Mouse (Mus musculus): ENCODE results near the gene Zfp580. TPM values are rescaled to one million over a fixed set of nuclear protein-coding genes. Genes with fewer than 3 reads are reported as not detected.
A peak's percentile ranks its signal among the peaks of the same experiment; 100 is the strongest.
"Not testable (repeated sequence)": the region's sequence is repeated elsewhere in the genome, so short reads cannot be mapped to it uniquely, and the experiment has no call there.

Zfp580 gene
- polyA plus RNA-seq, 1 experiment from 2014 or later = 53.4 TPM

DNA sequence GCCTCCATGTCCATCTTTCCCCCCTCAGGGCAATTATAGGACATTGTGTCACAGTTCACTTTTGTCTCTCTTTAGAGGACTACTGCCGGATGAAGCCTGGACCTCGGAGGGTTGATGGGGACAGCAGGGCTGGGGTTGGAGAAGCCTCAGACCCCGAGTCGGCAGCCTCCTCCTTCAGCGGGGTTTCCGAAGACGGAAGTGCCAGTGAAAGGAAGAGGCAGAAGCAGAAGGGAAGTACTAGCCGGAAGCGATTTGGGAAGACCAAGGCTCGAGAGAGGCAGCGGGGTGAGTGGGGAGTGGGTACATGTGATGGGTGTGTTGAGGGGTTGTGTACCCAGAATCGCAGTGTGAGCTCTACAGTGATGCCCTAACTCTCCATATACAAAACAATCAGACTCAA lies 8.1 kb downstream of the Zfp580 start:
- no peaks in the 10 kb centered on the region for H3K9me3 ChIP-seq
- H3K4me1 ChIP-seq (replicated peaks) = peaks cover 45% of the 10 kb centered on the region
- peaks cover 7% of the 10 kb centered on the region; the same call in 1 of the 2 replicates for H3K36me3 ChIP-seq
- H3K27ac ChIP-seq = peak overlapping the region; percentile 97; the same call in 1 of the 2 replicates
- H3K4me3 ChIP-seq = no peak overlapping the region; the same call in 1 of the 2 replicates
- DNase-seq (ENCODE audit: low spot score) = no peak
- H3K27me3 ChIP-seq (ENCODE audit: insufficient read depth, poor library complexity, severe bottlenecking) = peaks cover 48% of the 10 kb centered on the region
- 90% methylated on average over 12 of the region's 12 CpGs for WGBS

DNA sequence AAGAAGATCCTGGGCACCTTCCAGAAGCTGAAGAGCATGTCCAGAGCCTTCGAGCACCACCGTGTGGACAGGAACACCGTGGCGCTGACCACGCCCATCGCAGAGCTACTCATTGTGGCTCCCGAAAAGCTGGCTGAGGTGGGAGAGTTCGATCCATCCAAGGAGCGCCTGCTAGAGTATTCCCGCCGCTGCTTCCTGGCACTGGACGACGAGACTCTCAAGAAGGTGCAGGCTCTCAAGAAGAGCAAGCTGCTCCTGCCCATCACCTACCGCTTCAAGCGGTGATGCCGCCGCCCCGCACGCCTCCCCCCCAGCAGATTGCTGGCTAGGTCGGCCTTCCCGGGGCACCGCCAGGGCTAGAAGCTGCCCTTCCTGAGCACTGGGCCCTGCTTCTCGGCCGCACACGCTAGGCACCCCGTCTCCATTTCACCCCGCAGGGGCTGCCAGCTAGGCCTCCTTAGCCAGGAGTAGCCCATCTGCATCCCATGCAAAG lies 8.9 kb downstream of the Zfp580 start:
- Histone ChIP-seq H3K9me3 (no peaks in the 10 kb centered on the region), H3K36me3 (peaks cover 10% of the 10 kb centered on the region; the same call in 1 of the 2 replicates), H3K4me1 (replicated peaks) (peaks cover 45% of the 10 kb centered on the region), H3K27me3 (ENCODE audit: insufficient read depth, poor library complexity, severe bottlenecking) (peaks cover 40% of the 10 kb centered on the region), H3K4me3 (peak overlapping the region; percentile 79), H3K27ac (peak overlapping the region; percentile 97)
- peak; percentile 78 for DNase-seq (ENCODE audit: low spot score)
- whole genome bisulfite sequencing = 4% methylated on average over 27 of the region's 27 CpGs

- Histone ChIP-seq H3K27ac (peak overlapping the region; percentile 97), H3K36me3 (peaks cover 19% of the 10 kb centered on the region), H3K9me3 (no peaks in the 10 kb centered on the region), H3K4me1 (replicated peaks) (peaks cover 54% of the 10 kb centered on the region), H3K4me3 (peak overlapping the region; percentile 79), H3K27me3 (ENCODE audit: insufficient read depth, poor library complexity, severe bottlenecking) (peaks cover 31% of the 10 kb centered on the region)
- under 1% methylated on average over 60 of the region's 60 CpGs for WGBS
- DNase-seq (ENCODE audit: low spot score) = peak; percentile 99
Observed at GRCm38 (mm10) chr7:5060944-5061773, 9.8 kb downstream of the Zfp580 start.

DNA sequence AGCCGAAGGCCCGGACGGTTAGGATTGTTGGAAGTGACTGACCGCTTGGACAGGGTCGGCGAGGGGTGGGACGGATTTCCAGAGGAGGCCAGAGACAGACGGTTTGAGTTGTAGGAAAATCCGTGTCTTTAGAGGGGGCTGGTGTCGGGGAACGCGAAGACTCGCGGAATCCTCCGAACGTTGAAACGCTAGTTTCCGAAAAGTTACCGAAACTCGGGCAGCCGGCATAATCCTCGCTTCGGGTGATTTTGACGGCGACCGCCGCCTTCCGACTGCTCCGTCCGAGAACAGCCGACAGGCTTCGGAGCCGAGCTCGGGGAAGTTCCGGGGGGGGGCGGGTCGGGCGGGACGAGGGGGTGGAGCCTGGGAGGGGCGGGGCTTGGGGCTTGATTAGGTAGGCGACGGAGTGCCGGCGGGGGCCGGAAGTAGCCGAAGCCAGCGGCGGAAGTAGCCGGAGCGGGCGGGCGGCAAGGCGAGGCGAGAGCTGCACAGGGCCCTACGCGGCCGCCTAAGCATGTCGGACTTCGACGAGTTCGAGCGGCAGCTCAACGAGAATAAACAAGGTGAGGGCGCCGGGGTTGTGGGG lies 10.5 kb downstream of the Zfp580 start, which contains the start of gene U2af2:
TSS of gene U2af2 (plus strand) at position 370 of the 586 bp plus-strand sequence.
- peaks cover 26% of the 10 kb centered on the region for H3K36me3 ChIP-seq
- peak; percentile 96 for DNase-seq (ENCODE audit: low spot score)
- peaks cover 24% of the 10 kb centered on the region for H3K27me3 ChIP-seq (ENCODE audit: insufficient read depth, poor library complexity, severe bottlenecking)
- WGBS = under 1% methylated on average over 64 of the region's 65 CpGs
- H3K27ac ChIP-seq = peak within 1 kb of the TSS; percentile 97
- H3K4me3 ChIP-seq = peak within 1 kb of the TSS; percentile 79
- H3K9me3 ChIP-seq = no peaks in the 10 kb centered on the region
- H3K4me1 ChIP-seq (replicated peaks) = peaks cover 50% of the 10 kb centered on the region

- H3K4me1 ChIP-seq (replicated peaks) = peaks cover 43% of the 10 kb centered on the region
- no peaks in the 10 kb centered on the region for H3K9me3 ChIP-seq
- H3K27ac ChIP-seq = peak overlapping the region; percentile 97
- peaks cover 18% of the 10 kb centered on the region for H3K27me3 ChIP-seq (ENCODE audit: insufficient read depth, poor library complexity, severe bottlenecking)
- under 1% methylated on average over 51 of the region's 51 CpGs for WGBS
- H3K36me3 ChIP-seq = peaks cover 32% of the 10 kb centered on the region
- peak; percentile 83 for DNase-seq (ENCODE audit: low spot score)
- H3K4me3 ChIP-seq = peak overlapping the region; percentile 79
Observed at GRCm38 (mm10) chr7:5062360-5063001, 11.1 kb downstream of the Zfp580 start.

- Histone ChIP-seq H3K4me3 (no peak overlapping the region), H3K9me3 (no peaks in the 10 kb centered on the region), H3K27ac (no peak overlapping the region), H3K4me1 (replicated peaks) (peaks cover 36% of the 10 kb centered on the region), H3K27me3 (ENCODE audit: insufficient read depth, poor library complexity, severe bottlenecking) (no peaks in the 10 kb centered on the region), H3K36me3 (peaks cover 56% of the 10 kb centered on the region)
- no peak for DNase-seq (ENCODE audit: low spot score)
- 94% methylated on average over 6 of the region's 6 CpGs for WGBS
Observed at GRCm38 (mm10) chr7:5064886-5065285, 13.5 kb downstream of the Zfp580 start.

DNA sequence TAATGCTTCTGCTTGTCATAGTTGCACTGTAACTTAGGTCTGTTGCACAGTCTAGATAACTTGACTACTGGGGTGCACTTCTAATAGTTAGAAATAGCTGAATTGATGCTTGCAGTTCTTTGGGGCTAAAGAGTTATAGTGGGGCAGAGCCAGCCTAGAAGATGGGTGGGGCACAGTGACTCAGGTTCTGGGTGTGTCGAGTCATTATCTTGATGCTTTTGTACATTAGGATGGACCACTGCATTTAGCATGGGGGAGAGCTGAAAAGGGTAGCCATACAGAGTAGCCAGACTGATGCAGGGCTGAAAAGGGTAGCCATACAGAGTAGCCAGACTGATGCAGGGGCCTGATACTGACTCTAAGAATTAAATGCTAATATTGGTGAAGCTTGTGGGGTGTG lies 22.2 kb downstream of the Zfp580 start:
- DNase-seq (ENCODE audit: low spot score) = no peak
- H3K4me1 ChIP-seq (replicated peaks) = no peaks in the 10 kb centered on the region
- no peak overlapping the region for H3K4me3 ChIP-seq
- H3K27ac ChIP-seq = no peak overlapping the region
- no peaks in the 10 kb centered on the region for H3K27me3 ChIP-seq (ENCODE audit: insufficient read depth, poor library complexity, severe bottlenecking)
- no peaks in the 10 kb centered on the region for H3K9me3 ChIP-seq
- peaks cover 98% of the 10 kb centered on the region for H3K36me3 ChIP-seq
- 87% methylated on average over 1 of the region's 1 CpGs for WGBS

GRCm38 (mm10) chr7:5074984-5075383 lies 23.6 kb downstream of the Zfp580 start:
- 0 out of 2 replicates have a peak, but pooled peaks cover 2% of the 10 kb centered on the region for H3K4me1 ChIP-seq (replicated peaks)
- peaks cover 92% of the 10 kb centered on the region for H3K36me3 ChIP-seq
- H3K27ac ChIP-seq = no peak overlapping the region
- H3K27me3 ChIP-seq (ENCODE audit: insufficient read depth, poor library complexity, severe bottlenecking) = no peaks in the 10 kb centered on the region
- H3K9me3 ChIP-seq = no peaks in the 10 kb centered on the region
- DNase-seq (ENCODE audit: low spot score) = no peak
- 91% methylated on average over 5 of the region's 5 CpGs for WGBS
- no peak overlapping the region for H3K4me3 ChIP-seq

DNA sequence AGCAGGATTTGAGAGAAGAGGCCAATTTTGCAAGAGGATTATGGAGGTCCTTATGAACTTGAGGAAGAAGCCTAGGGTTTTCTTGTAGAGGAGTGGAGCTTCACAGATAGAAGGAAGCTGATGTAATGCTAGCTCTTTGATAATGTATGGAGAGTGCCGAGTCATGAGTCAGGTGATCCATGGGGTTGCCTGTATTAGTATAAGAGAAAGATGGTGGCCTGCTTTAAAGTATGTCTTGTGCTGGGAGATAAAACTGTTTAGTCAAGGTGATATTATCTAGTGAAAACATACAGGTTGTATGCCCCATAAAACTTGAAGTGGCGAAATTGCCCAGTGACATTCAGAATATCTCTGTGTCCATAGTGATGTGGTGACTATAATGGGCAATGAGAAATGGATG lies 25.6 kb downstream of the Zfp580 start:
- Histone ChIP-seq H3K4me1 (replicated peaks) (peaks cover 15% of the 10 kb centered on the region), H3K27me3 (ENCODE audit: insufficient read depth, poor library complexity, severe bottlenecking) (no peaks in the 10 kb centered on the region), H3K9me3 (no peaks in the 10 kb centered on the region), H3K4me3 (no peak overlapping the region), H3K36me3 (peaks cover 74% of the 10 kb centered on the region), H3K27ac (no peak overlapping the region)
- DNase-seq (ENCODE audit: low spot score) = no peak
- 93% methylated on average over 2 of the region's 2 CpGs for WGBS

GRCm38 (mm10) chr7:5079365-5080009 lies 28.1 kb downstream of the Zfp580 start:
- WGBS = 60% methylated on average over 12 of the region's 13 CpGs
- H3K27me3 ChIP-seq (ENCODE audit: insufficient read depth, poor library complexity, severe bottlenecking); H3K9me3 ChIP-seq; DNase-seq (ENCODE audit: low spot score): not testable (repeated sequence)
- Histone ChIP-seq H3K36me3 (peaks cover 73% of the 10 kb centered on the region), H3K4me3 (peak overlapping the region; percentile 96), H3K4me1 (replicated peaks) (peaks cover 18% of the 10 kb centered on the region), H3K27ac (peak overlapping the region; percentile 96)

DNA sequence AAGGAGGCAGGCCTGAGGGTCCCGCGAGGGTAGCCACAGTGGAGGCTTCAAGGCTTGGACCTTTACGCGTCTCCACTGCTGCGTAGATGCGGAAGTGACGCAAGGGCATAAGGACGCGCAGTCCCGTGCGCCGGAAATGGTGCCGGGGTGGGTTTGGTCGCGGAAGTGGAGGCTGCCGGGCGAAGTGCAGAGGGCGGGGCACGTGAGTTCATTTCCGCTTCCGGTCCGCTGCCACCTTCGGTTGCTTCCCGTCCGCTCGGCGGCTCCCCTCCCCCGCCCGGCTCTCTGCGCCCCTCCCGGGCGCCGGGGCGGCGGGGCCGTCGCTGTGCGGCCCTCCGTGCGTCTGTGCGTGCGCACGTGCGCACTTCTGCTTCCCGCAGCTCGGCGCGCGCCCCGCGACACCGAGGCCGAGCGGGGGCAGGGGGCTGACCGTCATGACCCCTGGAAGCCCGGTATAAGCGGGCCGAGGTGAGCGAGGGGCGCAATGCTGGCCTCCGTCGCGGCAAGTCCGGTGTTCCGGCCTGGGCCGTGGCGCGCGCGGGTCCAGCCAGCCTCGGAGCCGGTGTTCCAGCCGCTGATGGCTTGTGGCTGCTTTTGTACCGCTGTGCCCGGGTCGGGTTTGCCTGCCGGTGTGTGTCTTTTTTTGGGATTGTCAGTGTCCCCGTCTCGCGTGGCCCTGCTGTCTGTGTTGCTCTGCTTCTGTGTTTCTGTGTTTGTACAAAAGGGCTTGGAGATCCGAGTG lies 28.8 kb downstream of the Zfp580 start, which contains the start of gene Epn1:
TSS of gene Epn1 (plus strand) at position 226 of the 742 bp plus-strand sequence.
- Histone ChIP-seq H3K4me3 (peak within 1 kb of the TSS; percentile 96), H3K36me3 (peaks cover 73% of the 10 kb centered on the region), H3K27me3 (ENCODE audit: insufficient read depth, poor library complexity, severe bottlenecking) (no peaks in the 10 kb centered on the region), H3K4me1 (replicated peaks) (peaks cover 18% of the 10 kb centered on the region), H3K27ac (peak within 1 kb of the TSS; percentile 96), H3K9me3 (no peaks in the 10 kb centered on the region)
- under 1% methylated on average over 81 of the region's 81 CpGs for WGBS
- peak; percentile 95 for DNase-seq (ENCODE audit: low spot score)

- 23% methylated on average over 6 of the region's 6 CpGs for WGBS
- no peaks in the 10 kb centered on the region for H3K27me3 ChIP-seq (ENCODE audit: insufficient read depth, poor library complexity, severe bottlenecking)
- peak overlapping the region; percentile 96 for H3K4me3 ChIP-seq
- peaks cover 18% of the 10 kb centered on the region for H3K4me1 ChIP-seq (replicated peaks)
- H3K36me3 ChIP-seq = peaks cover 73% of the 10 kb centered on the region
- peak overlapping the region; percentile 96 for H3K27ac ChIP-seq
- H3K9me3 ChIP-seq = no peaks in the 10 kb centered on the region
- DNase-seq (ENCODE audit: low spot score) = peak; percentile 14
Observed at GRCm38 (mm10) chr7:5080815-5081214, 29.5 kb downstream of the Zfp580 start.
